Mouse (Mus musculus) cerebellum, postnatal 25 days (tissue): ENCODE results near the gene Rbms3.

ENCODE experiments used
- DNase-seq, 2 experiments: peaks; one replicate each; pipeline ENCODE4 v3.0.0; 2021; ENCODE audit warnings: mixed read lengths in 2 of 2

Gene Rbms3

DNA sequence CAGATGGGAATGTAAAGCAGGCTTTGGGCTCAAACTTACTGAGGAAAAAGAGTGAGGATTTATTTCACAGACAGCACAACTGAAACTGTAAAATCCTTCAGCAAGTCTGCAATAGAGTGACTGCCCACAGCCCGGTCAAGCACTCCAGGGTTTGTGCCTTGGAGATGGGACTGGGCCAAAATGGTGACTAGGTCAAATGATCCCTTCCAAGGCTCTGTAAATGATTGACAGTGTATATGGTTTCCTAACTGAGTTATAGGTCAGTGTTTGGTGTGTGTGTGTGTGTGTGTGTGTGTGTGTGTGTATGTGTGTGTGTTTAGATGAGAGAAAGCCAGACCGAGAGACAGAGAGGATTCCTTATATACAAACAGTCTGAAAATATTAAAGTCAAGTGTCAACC, 673.6 kb downstream of the Rbms3 start:
- no peak for DNase-seq

DNA sequence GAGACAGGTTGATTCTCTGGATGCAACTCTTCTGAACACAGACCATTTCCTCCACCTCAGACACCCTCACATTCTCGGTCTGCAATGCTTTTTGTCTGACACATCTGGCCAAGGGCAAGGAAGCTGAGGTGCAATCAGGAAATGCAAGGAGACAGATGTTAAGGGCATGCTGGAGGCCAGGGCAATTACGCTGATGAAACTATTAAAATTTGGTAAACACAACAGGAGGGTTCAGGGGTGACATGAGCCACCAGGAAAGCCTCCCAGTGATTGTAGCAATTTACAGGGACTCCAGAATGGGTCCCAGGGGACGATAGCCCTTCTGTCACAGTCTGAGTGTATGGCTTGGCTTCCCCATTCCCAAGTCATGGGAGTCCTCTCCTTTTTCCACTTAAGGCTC, 681.5 kb downstream of the Rbms3 start:
- no peak for DNase-seq

- DNase-seq, result no peak
Observed at GRCm38 (mm10) chr9:116947369-116947768, 682.3 kb downstream of the Rbms3 start.

DNA sequence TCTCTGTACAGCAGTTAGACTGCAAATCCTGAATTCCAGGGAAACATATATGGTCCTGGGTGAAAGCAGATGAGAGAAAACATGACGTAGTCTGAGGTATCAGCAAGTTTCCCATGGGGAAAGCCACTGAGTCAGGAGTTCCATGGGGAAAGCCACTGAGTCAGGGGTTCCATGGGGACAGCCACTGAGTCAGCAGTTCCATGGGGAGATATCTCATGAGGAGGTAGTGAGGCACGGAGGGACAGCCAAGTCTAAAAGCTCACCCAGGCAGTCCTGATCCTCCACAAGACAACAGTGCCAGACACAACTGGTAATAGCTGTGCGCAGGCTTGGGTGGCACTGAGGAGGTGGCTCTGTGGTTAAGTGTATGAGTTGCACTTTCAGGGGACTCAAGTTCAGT, 682.9 kb downstream of the Rbms3 start:
- no peak for DNase-seq

DNA sequence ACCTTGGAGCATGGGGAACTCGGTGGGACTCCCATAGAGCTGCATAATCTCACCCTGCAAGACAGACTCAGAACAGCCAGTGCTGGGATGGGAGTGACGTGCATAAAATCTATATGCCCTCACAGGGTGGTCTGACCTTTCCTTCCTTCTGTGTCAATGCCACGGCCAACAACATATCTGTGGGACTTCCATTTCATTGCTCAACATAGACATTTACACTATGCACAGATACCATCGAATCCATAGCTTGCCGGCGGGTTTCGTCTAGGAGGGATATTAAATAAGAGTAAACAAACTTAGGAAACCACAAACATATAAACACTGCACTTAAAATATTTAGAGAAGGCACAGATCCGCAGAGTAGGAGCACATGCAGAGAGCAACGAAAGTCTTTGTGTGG, 684.0 kb downstream of the Rbms3 start:
- no peak for DNase-seq

- DNase-seq, result no peak
Observed at GRCm38 (mm10) chr9:116943902-116944301, 685.8 kb downstream of the Rbms3 start.

GRCm38 (mm10) chr9:116941116-116941515, 688.6 kb downstream of the Rbms3 start:
- DNase-seq, result no peak

GRCm38 (mm10) chr9:116940693-116941092, 689.0 kb downstream of the Rbms3 start:
- no peak for DNase-seq

- DNase-seq, result no peak
Observed at GRCm38 (mm10) chr9:116928338-116928737, 701.4 kb downstream of the Rbms3 start.

DNA sequence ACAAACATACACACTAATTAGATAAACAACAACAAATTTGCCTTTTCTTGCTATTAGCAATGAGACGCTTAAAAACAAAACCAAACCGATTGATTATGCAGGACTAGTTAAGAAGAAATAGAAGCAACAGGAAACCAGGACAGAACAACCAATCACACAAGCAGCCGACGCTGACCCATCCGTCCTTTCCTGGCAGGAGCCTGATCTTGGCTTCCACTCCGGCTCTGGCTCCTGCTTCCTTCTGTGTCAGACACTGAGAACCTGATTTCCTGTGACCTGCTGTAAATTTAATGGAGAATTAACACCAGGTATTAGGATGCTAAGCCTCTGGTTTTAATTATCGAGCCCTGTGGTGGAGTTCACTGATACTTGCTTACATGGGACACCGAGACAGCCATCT, 706.6 kb downstream of the Rbms3 start:
- peak; percentile 29 to 51 for DNase-seq

DNA sequence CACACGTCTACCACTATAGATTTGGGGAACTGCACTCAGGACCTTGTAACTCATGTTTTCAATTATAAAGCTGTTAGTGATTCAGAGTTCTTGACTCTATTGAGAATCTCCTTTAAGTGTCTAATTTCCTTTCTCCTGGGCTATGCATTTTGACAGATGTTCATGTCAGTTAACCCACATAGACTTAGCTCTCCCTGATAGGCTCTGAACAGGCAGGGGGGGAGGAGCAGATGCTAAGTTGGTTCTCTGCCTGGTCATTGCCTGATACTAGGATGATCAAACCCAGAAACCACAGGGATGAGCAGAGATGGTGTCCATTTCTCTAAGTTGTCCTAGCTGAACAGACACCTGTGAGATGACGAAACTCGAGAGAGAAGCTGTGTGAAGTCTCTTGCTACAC, 707.2 kb downstream of the Rbms3 start:
- no peak for DNase-seq

GRCm38 (mm10) chr9:116919441-116920019, 710.2 kb downstream of the Rbms3 start:
- no peak for DNase-seq

- no peak for DNase-seq
Observed at GRCm38 (mm10) chr9:116912493-116912847, 717.2 kb downstream of the Rbms3 start.

DNA sequence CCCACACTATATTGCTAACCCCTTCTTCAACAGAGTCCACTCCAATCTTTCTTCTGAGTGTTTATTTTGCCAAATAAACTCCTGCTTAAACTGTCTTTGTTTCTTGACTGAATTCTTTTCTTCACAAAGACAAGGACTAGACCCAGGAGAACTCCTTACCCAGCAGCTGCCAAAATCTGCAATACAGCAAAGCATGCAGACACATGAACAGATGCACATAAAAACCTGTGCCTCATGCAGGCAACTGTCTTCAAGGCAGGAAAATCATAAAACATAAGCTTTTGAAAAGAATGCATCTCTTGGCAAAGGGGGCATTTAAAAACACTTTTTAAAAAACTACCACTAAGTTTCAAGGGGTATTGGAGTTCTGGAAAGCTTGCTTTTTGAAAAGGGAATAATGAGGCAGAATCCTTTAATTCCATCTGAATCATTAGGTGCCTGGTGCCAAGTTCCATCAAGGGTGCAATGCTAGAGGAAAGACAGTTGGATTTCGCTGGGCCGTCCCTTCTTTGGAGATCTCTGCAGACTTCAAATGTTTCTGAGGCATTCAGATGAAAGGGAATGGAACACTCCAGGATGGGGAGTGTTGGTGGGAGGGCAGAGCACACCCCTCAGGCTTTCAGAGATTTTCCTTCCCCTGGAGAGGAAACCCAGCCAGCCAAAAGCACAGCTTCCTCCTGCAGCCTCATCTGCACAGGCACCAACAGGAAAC, 717.8 kb downstream of the Rbms3 start:
- no peak for DNase-seq

DNA sequence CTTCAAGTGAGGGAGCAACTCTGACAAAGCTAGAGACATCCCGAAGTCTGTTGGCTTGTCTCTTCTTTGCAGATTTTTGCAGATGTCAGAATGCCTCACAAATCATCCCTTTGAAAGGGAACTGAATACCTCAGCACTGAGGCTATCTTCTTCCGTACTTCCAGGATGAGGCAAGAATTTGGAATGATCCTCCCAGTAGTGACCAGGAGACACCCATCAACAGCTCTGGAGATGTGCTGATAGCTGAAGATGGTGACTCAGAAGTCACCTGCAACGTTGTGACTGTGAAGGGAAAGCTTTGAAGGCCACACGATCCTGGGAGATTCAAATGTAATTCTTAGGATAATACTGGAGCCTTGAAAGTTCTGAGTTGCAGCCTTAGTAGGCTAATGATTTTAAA, 720.2 kb downstream of the Rbms3 start:
- DNase-seq, result no peak

DNA sequence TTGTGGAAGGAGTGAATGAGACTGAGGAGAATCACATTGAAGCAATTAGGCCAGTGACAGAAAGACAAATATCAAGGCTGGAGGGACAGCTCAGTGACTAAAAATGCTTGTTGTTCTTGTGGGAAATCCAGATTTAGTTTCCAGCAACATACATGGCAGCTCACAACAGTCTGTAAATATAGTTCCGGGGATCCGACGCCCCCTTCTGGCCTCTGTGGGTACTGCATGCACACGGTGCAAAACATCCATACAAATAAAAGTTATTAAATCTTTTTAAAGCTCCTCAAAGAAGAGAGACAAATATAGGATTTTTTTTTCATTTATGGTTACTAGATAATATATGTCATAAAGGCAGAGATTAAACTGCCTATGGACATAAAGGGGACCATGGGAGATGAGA, 722.8 kb downstream of the Rbms3 start:
- DNase-seq, result no peak

- no peak for DNase-seq
Observed at GRCm38 (mm10) chr9:116905646-116906045, 724.1 kb downstream of the Rbms3 start.

DNA sequence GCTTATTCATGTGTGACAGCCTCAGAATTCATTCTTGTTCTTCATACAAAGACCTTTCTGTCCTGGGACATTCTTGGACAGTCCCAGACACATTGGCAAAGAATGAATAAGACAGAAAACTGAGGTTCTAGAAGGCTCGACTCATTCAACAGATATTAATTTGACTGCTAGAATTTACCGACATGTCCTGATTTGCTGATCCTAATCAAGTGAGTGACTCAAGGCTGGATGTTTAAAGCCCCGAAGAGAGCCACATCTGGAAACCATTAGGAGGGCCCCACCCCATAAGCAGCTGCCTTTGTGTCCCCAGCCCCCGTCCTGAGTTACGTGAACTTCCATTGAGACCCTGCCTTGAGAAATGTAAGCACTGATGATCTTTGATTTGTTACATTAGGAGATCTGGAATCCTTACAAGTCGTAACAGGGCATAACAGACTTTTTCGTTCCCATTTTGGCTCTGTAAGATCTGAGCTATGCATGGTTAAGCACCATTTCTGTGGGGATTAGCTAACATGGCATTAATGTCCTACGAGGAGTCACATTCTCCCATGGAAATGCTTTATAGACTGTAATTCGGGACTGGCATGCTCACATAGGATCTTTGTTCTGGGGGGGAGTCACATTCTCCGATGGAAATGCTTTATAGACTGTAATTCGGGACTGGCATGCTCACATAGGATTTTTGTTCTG, 726.3 kb downstream of the Rbms3 start:
- no peak for DNase-seq

DNA sequence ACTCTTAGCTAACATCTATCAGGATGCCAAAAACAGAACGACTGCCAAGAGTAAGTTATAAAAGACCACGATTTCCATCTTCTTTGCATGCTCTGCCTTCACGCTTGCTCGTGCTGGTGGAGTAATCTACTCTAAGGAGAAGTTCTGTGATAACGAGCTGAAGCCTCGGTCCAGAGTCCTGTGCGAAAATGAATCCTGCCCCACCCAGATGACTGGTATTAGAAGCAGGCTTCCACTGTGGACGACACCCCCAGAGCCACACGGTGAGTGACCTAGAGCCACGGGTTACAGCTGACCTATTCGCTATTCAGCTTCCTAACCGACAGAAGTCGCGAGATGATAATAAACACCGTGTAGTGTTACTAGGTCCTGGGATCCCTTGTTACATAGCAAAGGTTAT, 730.3 kb downstream of the Rbms3 start:
- DNase-seq, result no peak

DNA sequence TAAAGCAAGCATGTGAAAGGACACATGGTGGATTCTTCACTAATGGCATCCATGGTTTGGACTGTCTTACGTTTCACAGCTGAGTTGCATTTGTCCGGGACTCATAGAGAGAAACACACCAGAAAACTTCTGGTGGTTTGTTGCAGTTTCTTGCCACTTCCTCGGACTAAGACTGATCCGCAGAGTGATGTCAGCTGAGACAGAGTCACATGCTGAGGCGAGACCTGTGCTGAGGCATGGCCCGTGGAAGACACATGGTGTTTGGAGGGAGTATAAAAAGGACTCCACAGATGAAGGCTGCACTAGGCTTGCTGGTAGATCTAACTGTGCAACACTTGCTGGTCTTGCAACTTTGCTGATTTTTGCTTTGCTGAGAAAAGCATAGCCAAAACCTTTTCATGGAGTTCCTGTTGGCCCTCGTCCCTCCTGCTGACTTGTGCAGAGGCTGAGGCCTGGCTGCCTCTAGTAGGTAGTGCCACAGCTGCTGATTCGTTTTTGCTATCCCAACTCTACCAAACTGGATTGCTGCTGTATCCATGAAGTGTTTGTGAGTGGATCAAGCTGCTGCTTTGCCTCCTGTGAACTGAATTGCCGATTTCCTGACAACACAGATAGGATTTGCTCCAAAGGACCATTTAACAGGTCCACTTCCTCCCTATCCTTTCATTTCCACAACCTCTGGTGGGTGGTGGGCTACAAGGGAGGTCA, 742.6 kb downstream of the Rbms3 start:
- no peak for DNase-seq

GRCm38 (mm10) chr9:116885617-116886016, 744.1 kb downstream of the Rbms3 start:
- no peak for DNase-seq

DNA sequence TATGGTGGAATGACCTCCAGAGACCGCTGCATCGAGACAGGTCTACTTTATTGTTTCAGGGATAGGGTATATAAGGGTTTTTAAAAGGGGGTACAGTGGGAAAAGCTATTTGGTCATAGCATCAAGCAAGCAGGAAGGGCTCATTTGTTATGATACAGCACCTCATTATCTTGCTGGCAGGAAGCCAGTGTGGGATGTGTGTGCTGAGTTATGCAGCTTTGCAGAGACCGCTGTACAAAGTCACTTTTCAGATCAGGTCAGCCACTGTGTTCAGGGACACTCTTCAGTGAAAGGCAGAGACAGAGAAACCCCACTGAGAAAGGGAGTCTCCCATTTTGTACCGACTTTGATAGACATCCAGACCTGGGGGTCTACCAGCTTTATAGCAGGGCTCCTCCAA, 749.2 kb downstream of the Rbms3 start:
- DNase-seq, result no peak

- no peak for DNase-seq
Observed at GRCm38 (mm10) chr9:116879600-116880457, 749.9 kb downstream of the Rbms3 start.
